Comparison of ENCODE assay signal across 18 mouse cellular contexts in the genomic region with DNA sequence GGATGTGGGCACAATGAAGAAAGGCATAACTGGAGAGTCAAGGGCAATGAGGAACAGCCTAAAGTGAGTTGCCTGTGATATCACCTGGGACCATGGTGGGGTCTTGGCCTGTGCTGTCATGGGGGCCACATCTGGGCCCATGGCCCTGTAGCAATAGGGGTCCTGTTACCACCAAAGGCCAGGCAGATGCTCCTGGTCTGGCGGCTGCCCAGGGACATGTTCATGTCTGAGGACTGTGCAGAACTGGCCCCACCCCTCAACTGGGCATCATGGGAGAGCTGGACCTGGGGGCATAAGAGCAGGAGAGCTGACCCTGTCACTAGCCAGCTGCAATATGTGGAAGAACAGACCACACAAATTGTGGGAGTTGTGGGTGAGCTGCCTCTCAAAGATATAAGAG.
DNase-seq lines count a peak whose midpoint lies in the region; ATAC-seq lines count a peak whose summit lies in the region.
"Had no signal": no experiment of that assay in that cellular context is flagged by ENCODE, and none has a peak within 500 bp of the region (broad histone marks: within the 10 kb centered on the region; RNA-seq: fewer than 3 reads in every experiment).

No protein-coding gene starts in this region.

- H3K4me2 ChIP-seq in hindbrain, embryonic 15.5 days, result no peak overlapping the region
- H3K4me2 ChIP-seq in hindbrain, embryonic 11.5 days (replicated peaks; ENCODE audit: low read depth, low read length), result no peak overlapping the region

- H3K27me3 ChIP-seq in hindbrain, embryonic 15.5 days, result no peaks in the 10 kb centered on the region
- H3K27me3 ChIP-seq in hindbrain, embryonic 11.5 days (ENCODE audit: control insufficient read depth, insufficient read depth, low read length), result no peaks in the 10 kb centered on the region
- H3K27me3 ChIP-seq: Patski had no signal

- H3K4me1 ChIP-seq in hindbrain, embryonic 15.5 days (replicated peaks), result no peaks in the 10 kb centered on the region
- H3K4me1 ChIP-seq in hindbrain, embryonic 11.5 days (replicated peaks; ENCODE audit: control insufficient read depth, insufficient read depth, low read length), result no peaks in the 10 kb centered on the region

- no peak overlapping the region for H3K9ac ChIP-seq in hindbrain, embryonic 15.5 days
- no peak overlapping the region for H3K9ac ChIP-seq in hindbrain, embryonic 11.5 days (ENCODE audit: low read depth, low read length)

- H3K27ac ChIP-seq in hindbrain, embryonic 15.5 days (replicated peaks), result no peak overlapping the region
- no peak overlapping the region for H3K27ac ChIP-seq in hindbrain, embryonic 11.5 days (ENCODE audit: low read depth, low read length)

- intact Hi-C loops in heart, postnatal 14 days (cut with DNase I), result no loop called here

- ATAC-seq in hindbrain, embryonic 15.5 days (ENCODE audit: low FRiP score, low read depth), result peak; percentile 51; the same call in 1 of the 2 replicates
- ATAC-seq in hindbrain, embryonic 11.5 days (ENCODE audit: low FRiP score), result no peak
- ATAC-seq: activated CD4-positive, CD25-positive, alpha-beta regulatory T cell, adult 4 months; CD4-positive, CD25-positive, alpha-beta regulatory T cell, adult 4 months; Patski had no signal

- WGBS in hindbrain, embryonic 15.5 days, result 91% methylated on average over 1 of the region's 1 CpGs
- WGBS in hindbrain, embryonic 11.5 days, result 88% methylated on average over 1 of the region's 1 CpGs

- no peaks in the 10 kb centered on the region for H3K36me3 ChIP-seq in hindbrain, embryonic 15.5 days
- no peaks in the 10 kb centered on the region for H3K36me3 ChIP-seq in hindbrain, embryonic 11.5 days (ENCODE audit: control insufficient read depth, insufficient read depth, low read length)
- H3K36me3 ChIP-seq: G1E had no signal

- no peak overlapping the region for H3K4me3 ChIP-seq in hindbrain, embryonic 15.5 days
- H3K4me3 ChIP-seq in hindbrain, embryonic 11.5 days (ENCODE audit: low read depth, low read length), result no peak overlapping the region

- no peaks in the 10 kb centered on the region for H3K9me3 ChIP-seq in hindbrain, embryonic 15.5 days
- no peaks in the 10 kb centered on the region for H3K9me3 ChIP-seq in hindbrain, embryonic 11.5 days (ENCODE audit: control insufficient read depth, low read length)
- H3K9me3 ChIP-seq: G1E had no signal

- peak; percentile 88 for DNase-seq in heart, adult 11 months
- DNase-seq in heart, postnatal 14 days, result no peak
- no peak for DNase-seq in hindbrain, embryonic 11.5 days (ENCODE audit: low spot score)
- DNase-seq: adrenal gland, adult 2 months; adrenal gland, adult 8-10 months; adrenal gland, postnatal 10 days; adrenal gland, postnatal 14 days; adrenal gland, postnatal 25 days; adrenal gland, postnatal 36 days; B cell, adult 2 months; cerebellum, adult 11 months; cerebellum, adult 11-12 months; cerebellum, adult 18-20 months had no signal
